Mouse (Mus musculus) lung, adult 2 months (tissue): Measurements from ENCODE around the gene Tmem86a. TPM values are rescaled to one million over a fixed set of nuclear protein-coding genes. Genes with fewer than 3 reads are reported as not detected.

Experiments
- DNase-seq: peaks from one replicate; pipeline ENCODE4 v3.0.0; 2022
- H3K4me1 ChIP-seq: fragments of 200-500 bp; 2 replicates; pipeline ENCODE4 v1.6.1; 2011; ENCODE audit warnings: low read length; ENCODE audit not compliant: control insufficient read depth, insufficient read depth
- H3K4me3 ChIP-seq: fragments of 200-500 bp; replicated peaks from 2 replicates; pipeline ENCODE3; 2011; ENCODE audit warnings: low read depth, mild to moderate bottlenecking, control low read depth, low read length; ENCODE audit errors: extremely low read depth
- CTCF ChIP-seq: fragments of 200-500 bp; IDR thresholded peaks from 2 replicates; pipeline ENCODE4 v1.5.1; 2011; ENCODE audit warnings: mild to moderate bottlenecking, low read length, control low read depth; ENCODE audit not compliant: insufficient read depth
- POLR2A ChIP-seq: fragments of 200-500 bp; IDR thresholded peaks from 2 replicates; pipeline ENCODE4 v1.6.1; 2011; ENCODE audit warnings: low read depth, mild to moderate bottlenecking, control low read depth, low read length, borderline replicate concordance; ENCODE audit errors: extremely low read depth
- WGBS: fragments of 180-500 bp; shearing (Covaris S2); methylation state at CpG from one replicate; pipeline ENCODE4 v1.1.7; 2018; 5-methylcytosine and 5-hydroxymethylcytosine counted together
- polyA plus RNA-seq: library from polyadenylated mRNA; depleted of rRNA; stranded (reverse); fragments of >200 nt; gene quantifications from 2 replicates; pipeline ENCODE4 v1.2.3, GENCODE M21; 2012; rRNA removed

Gene Tmem86a
- polyA plus RNA-seq, 1 experiment = 28.2 TPM

- Histone ChIP-seq H3K4me3 (no peak overlapping the region), H3K4me1 (no peaks in the 10 kb centered on the region)
- TF ChIP-seq POLR2A (no peak), CTCF (no peak)
- DNase-seq = no peak
- whole genome bisulfite sequencing = 89% methylated on average over 5 of the region's 5 CpGs
Observed at GRCm38 (mm10) chr7:47093935-47094334, 43.5 kb downstream of the Tmem86a start.

DNA sequence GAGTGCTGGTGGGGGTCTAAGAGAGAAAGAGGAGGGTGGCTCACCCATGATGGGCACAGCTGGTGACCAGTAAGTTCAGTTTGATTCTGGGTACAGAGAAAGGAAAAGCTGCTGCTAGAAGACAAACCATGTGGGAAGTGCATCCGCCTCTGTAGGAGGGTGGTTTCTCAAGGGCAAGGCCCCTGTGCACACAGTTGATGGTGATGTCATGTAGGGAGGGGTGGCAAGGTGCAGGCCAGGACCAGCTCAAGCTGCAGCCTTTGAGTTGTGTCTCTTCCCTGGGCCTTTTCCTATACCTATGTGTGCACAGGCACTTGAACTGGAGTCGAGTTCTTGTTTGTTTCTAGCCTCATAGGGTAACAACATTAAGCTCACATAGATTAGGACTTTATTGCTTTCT, 44.6 kb downstream of the Tmem86a start:
- 49% methylated on average over 2 of the region's 2 CpGs for WGBS

DNA sequence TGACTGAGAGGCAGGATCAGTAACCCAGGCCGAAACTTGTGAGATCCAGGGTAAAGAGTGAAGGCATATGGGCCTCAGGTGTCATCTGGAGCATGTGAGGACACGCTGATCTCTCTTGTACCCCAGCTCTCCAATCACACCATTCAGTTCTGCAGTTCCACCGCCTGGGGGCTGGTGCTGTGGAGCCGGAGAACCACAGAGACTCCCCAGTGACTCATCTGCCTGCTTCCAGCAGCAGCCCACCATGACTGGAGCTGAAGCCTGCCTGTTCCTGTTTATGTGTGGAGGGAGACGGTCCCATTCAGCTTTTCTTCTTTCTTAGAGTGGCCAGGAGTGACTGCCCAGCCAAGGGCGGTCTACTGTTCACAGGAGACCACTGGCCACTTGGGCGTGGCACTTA, 47.6 kb downstream of the Tmem86a start:
- no peak overlapping the region for H3K4me3 ChIP-seq
- TF ChIP-seq POLR2A (no peak), CTCF (no peak)
- DNase-seq = no peak
- no peaks in the 10 kb centered on the region for H3K4me1 ChIP-seq
- 66% methylated on average over 7 of the region's 7 CpGs for WGBS

More for the DNA sequence above, 44.6 kb downstream of the Tmem86a start:
- no peaks in the 10 kb centered on the region for H3K4me1 ChIP-seq
- H3K4me3 ChIP-seq = no peak overlapping the region
- TF ChIP-seq POLR2A = no peak
- TF ChIP-seq CTCF = no peak
- DNase-seq = no peak

- H3K4me3 ChIP-seq = no peak overlapping the region
- DNase-seq = no peak
- no peaks in the 10 kb centered on the region for H3K4me1 ChIP-seq
- 77% methylated on average over 7 of the region's 7 CpGs for WGBS
- TF ChIP-seq CTCF (no peak), POLR2A (no peak)
Observed at GRCm38 (mm10) chr7:47099306-47099705, 48.9 kb downstream of the Tmem86a start.

DNA sequence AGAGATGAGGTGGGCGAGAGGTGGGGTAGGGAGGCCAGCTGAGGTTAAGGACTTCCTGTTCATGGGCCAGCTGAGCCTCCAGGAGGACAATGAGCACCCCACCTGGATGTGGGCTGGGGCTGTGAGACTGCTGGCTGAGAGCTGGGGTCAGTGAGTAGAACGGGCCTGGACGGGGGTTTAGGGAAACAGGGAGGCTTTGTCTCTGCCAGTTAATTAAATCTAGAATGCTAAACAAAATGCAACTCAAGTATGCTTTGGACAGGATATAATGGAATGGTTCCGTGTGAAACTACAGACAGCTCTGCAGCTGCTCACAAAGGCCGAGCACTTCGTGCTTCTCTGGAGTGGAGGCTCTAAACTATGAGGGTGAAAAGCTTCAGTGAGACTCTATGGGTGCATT, 50.2 kb downstream of the Tmem86a start:
- DNase-seq = no peak
- 54% methylated on average over 6 of the region's 6 CpGs for WGBS
- no peak for TF ChIP-seq POLR2A
- no peak for TF ChIP-seq CTCF
- H3K4me1 ChIP-seq = no peaks in the 10 kb centered on the region
- H3K4me3 ChIP-seq = no peak overlapping the region

- TF ChIP-seq POLR2A (no peak), CTCF (no peak)
- 61% methylated on average over 2 of the region's 2 CpGs for WGBS
- H3K4me3 ChIP-seq = no peak overlapping the region
- no peaks in the 10 kb centered on the region for H3K4me1 ChIP-seq
- DNase-seq = no peak
Observed at GRCm38 (mm10) chr7:47102970-47103369, 52.6 kb downstream of the Tmem86a start.

DNA sequence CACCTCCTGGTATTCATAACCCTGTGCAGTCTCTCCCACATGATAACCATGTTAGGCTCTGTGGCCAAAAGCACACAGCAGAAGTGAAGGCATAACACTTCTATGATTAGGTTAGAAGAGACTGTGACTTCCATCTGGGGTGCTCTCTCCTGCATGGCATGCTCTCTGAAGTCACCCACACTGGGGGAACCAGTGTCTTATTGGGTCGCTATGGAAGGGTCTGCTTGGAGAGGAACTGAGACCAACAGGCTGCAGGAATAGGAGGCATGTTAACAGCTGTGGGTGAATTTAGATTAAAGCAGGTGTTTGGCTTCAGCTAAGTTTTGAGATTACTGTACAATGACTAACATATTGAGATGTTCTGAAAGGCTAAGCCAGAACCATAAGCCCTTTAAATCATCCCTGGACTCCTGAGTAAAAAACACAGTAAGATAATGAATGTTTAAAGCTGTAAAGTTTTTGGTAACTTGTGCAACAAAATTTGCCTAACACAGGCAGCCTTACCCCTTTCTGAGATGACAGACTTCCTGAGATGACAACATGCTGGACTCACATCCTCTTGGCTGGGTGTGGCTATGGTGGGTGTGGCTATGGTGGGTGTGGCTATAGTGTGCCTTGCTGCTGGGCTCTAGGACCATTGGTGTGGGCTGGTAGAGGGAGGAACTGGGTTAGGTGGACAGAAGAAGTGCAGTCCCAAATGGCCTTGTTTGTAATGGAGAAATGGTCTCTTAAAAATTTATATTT, 53.4 kb downstream of the Tmem86a start:
- DNase-seq = no peak
- TF ChIP-seq CTCF (no peak), POLR2A (no peak)
- no peaks in the 10 kb centered on the region for H3K4me1 ChIP-seq
- no peak overlapping the region for H3K4me3 ChIP-seq
- 48% methylated on average over 1 of the region's 1 CpGs for WGBS

Other genes with a start within 250 kb of the Tmem86a start
- gene Ldha, start 209.1 kb upstream of the Tmem86a start, polyA plus RNA-seq = 223 and 371 TPM in 2 replicates
- not detected in 2 replicates for gene Ldhc, start 189.4 kb upstream of the Tmem86a start, polyA plus RNA-seq
- 57.3 and 75.1 TPM in 2 replicates for gene Tsg101, start 130.6 kb upstream of the Tmem86a start, polyA plus RNA-seq
- gene Uevld, start 92.1 kb upstream of the Tmem86a start, polyA plus RNA-seq = 1.9 and 3.9 TPM in 2 replicates
- gene Gm9999, start 67.0 kb upstream of the Tmem86a start, polyA plus RNA-seq = not detected in 2 replicates
- 5.2 and 5.6 TPM in 2 replicates for gene Spty2d1, start 42.2 kb upstream of the Tmem86a start, polyA plus RNA-seq
- gene Ptpn5, start 83.1 kb downstream of the Tmem86a start, polyA plus RNA-seq = 0.90 and 1.3 TPM in 2 replicates
- not detected in 2 replicates for gene Mrgpra6, start 154.3 kb downstream of the Tmem86a start, polyA plus RNA-seq
- not detected in 2 replicates for gene Mrgpra9, start 202.2 kb downstream of the Tmem86a start, polyA plus RNA-seq